Mouse (Mus musculus): ENCODE data around the gene Atrx. TPM values are rescaled to one million over a fixed set of nuclear protein-coding genes. Genes with fewer than 3 reads are reported as not detected.

The Atrx gene
- polyA plus RNA-seq, 1 experiment: 41.5 TPM

DNA sequence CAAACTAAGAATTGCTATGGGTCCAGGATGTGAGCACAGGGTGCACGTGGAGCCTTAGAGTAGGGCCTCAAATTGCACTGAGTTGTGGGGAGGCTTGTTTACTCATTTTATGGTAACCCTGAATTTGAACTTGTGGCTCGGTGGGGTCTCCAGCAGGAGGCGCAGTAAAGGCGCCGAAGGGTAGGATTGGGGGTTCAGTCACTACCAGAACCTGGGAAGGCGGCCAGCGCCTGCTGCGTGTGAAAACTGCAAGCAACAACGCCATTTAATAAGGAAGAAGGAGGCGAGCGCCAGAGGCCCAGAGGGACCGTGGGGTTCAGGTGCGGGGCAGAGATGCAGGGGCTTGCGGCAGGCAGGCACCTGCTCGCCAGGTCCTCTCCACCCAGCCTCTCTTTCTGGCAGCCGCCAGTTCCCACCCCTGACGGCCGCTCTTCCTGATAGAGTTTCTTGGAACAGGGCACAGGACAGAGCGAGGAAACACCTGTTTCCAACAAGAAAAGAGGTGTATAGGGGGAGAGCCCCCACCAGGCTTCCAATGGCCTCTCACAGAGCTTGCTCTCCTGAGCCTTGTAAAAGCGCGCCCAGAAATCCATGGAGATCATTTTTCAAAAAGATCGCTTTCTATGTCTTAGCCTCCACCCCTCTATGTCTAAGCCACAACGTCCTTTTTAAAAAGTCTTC lies 166.2 kb downstream of the Atrx start:
- H3K4me1 ChIP-seq (ENCODE audit: control insufficient read depth, insufficient read depth, low read length): peaks cover 3% of the 10 kb centered on the region; the same call in 1 of the 2 replicates
- WGBS: 23% methylated on average over 23 of the region's 23 CpGs
- H3K4me3 ChIP-seq (replicated peaks; ENCODE audit: extremely low read depth, low read depth, low read length): no peak overlapping the region
- peak; percentile 4 for DNase-seq
- TF ChIP-seq CTCF (IDR thresholded peaks at IDR 0.05; ENCODE audit: insufficient read depth, low read length) (no peak), POLR2A (IDR thresholded peaks at IDR 0.05; ENCODE audit: borderline replicate concordance, extremely low read depth, low read depth, low read length) (no peak)

Other genes with a start within 250 kb of the Atrx start
- gene Fgf16, start 165.1 kb downstream of the Atrx start, polyA plus RNA-seq (2012; rRNA removed): 0.24 and 0.26 TPM in 2 replicates
- gene Magt1, start 82.5 kb upstream of the Atrx start, polyA plus RNA-seq (2012; rRNA removed): 4.5 and 7.9 TPM in 2 replicates
- 42.6 and 60.5 TPM in 2 replicates for gene Cox7b, start 86.3 kb upstream of the Atrx start, polyA plus RNA-seq (2012; rRNA removed)
- gene Atp7a, start 97.9 kb upstream of the Atrx start, polyA plus RNA-seq (2012; rRNA removed): 5.4 and 7.9 TPM in 2 replicates
- gene Tlr13, start 213.8 kb upstream of the Atrx start, polyA plus RNA-seq (2012; rRNA removed): 1.4 and 2.0 TPM in 2 replicates